Mouse (Mus musculus) midbrain, embryonic 16.5 days (tissue): ENCODE measurements around the gene Bmp2k. TPM values are rescaled to one million over a fixed set of nuclear protein-coding genes. Genes with fewer than 3 reads are reported as not detected.

Experiments
- ATAC-seq: fragments of 200-750 bp; cut with Nextera tagmentation; 2 replicates; pipeline ENCODE4 v1.8.0; 2017; ENCODE audit warnings: moderate TSS enrichment
- H3K27ac ChIP-seq: fragments of 300-500 bp; sonication (generic); 2 replicates; pipeline ENCODE4 v1.5.1; 2014; ENCODE audit warnings: mild to moderate bottlenecking, low read length, mixed read lengths
- H3K27me3 ChIP-seq: fragments of 300-500 bp; sonication (generic); 2 replicates; pipeline ENCODE4 v1.6.1; 2014; ENCODE audit warnings: low read depth, low read length, mixed read lengths; ENCODE audit not compliant: control insufficient read depth, insufficient read depth
- H3K36me3 ChIP-seq: fragments of 300-500 bp; sonication (generic); 2 replicates; pipeline ENCODE4 v1.6.1; 2014; ENCODE audit warnings: mild to moderate bottlenecking, low read length, moderate library complexity, mixed read lengths; ENCODE audit not compliant: control insufficient read depth, insufficient read depth
- H3K4me1 ChIP-seq: fragments of 300-500 bp; sonication (generic); 2 replicates; pipeline ENCODE4 v1.6.1; 2014; ENCODE audit warnings: mild to moderate bottlenecking, low read length, mixed read lengths; ENCODE audit not compliant: control insufficient read depth, insufficient read depth
- H3K4me2 ChIP-seq: fragments of 300-500 bp; sonication (generic); 2 replicates; pipeline ENCODE4 v1.6.1; 2014; ENCODE audit warnings: mild to moderate bottlenecking, low read length, mixed read lengths
- H3K4me3 ChIP-seq: fragments of 300-500 bp; sonication (generic); 2 replicates; pipeline ENCODE4 v1.5.1; 2014; ENCODE audit warnings: low read depth, mild to moderate bottlenecking, low read length, moderate library complexity, mixed read lengths
- H3K9ac ChIP-seq: fragments of 300-500 bp; sonication (generic); 2 replicates; pipeline ENCODE4 v1.6.1; 2014; ENCODE audit warnings: low read depth, low read length, mixed read lengths
- H3K9me3 ChIP-seq: fragments of 300-500 bp; sonication (generic); replicated peaks from 2 replicates; pipeline ENCODE4 v1.6.1; 2014; ENCODE audit warnings: mild to moderate bottlenecking, low read length, mixed read lengths; ENCODE audit not compliant: control insufficient read depth, poor library complexity, severe bottlenecking
- WGBS: fragments of 180-500 bp; shearing (Covaris S2); extraction: QIAGEN DNeasy Blood & Tissue Kit; methylation state at CpG from one replicate; pipeline ENCODE4 v1.1.7; 2014; 5-methylcytosine and 5-hydroxymethylcytosine counted together
- polyA plus RNA-seq: library from polyadenylated mRNA; unstranded; fragments of >200 nt; fragmentation: Nextera tagmentation; extraction: Ambion mirVana; gene quantifications from 2 replicates; pipeline ENCODE4 v1.2.1, GENCODE M21; 2015

Bmp2k gene
- polyA plus RNA-seq, 1 experiment from 2014 or later = 8.3 TPM

GRCm38 (mm10) chr5:96980008-96980634 lies 17.4 kb upstream of the Bmp2k start:
- 21% methylated on average over 15 of the region's 15 CpGs for WGBS
- Histone ChIP-seq H3K4me1 (peaks cover 4% of the 10 kb centered on the region; the same call in 1 of the 2 replicates), H3K27ac (no peak overlapping the region), H3K36me3 (no peaks in the 10 kb centered on the region), H3K4me2 (peak overlapping the region; percentile 12; the same call in 1 of the 2 replicates), H3K9ac (no peak overlapping the region), H3K9me3 (no peaks in the 10 kb centered on the region), H3K27me3 (no peaks in the 10 kb centered on the region), H3K4me3 (no peak overlapping the region)
- ATAC-seq = peak; percentile 60; the same call in 1 of the 2 replicates

DNA sequence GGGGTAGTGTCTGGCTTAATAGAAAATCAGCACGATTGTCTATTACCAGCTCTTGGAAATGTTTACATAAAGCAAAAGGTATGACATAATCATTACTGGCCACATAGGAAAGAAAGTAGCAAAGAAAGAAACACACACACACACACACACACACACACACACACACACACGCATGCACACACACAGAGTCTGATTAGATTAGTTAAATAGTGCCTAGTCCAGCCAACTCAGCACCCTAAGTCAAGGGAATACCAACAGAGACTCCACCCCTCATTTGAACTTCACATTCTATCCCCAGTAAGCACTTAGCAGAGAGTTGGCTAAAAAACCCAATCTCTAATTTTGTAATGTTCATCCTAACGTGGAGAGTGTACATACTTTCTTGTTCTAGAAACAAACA lies 15.5 kb upstream of the Bmp2k start:
- 81% methylated on average over 3 of the region's 3 CpGs for WGBS
- Histone ChIP-seq H3K4me1 (peaks cover 4% of the 10 kb centered on the region; the same call in 1 of the 2 replicates), H3K36me3 (no peaks in the 10 kb centered on the region), H3K9ac (no peak overlapping the region), H3K4me2 (no peak overlapping the region), H3K9me3 (no peaks in the 10 kb centered on the region), H3K27me3 (no peaks in the 10 kb centered on the region), H3K27ac (no peak overlapping the region), H3K4me3 (no peak overlapping the region)
- ATAC-seq = no peak

DNA sequence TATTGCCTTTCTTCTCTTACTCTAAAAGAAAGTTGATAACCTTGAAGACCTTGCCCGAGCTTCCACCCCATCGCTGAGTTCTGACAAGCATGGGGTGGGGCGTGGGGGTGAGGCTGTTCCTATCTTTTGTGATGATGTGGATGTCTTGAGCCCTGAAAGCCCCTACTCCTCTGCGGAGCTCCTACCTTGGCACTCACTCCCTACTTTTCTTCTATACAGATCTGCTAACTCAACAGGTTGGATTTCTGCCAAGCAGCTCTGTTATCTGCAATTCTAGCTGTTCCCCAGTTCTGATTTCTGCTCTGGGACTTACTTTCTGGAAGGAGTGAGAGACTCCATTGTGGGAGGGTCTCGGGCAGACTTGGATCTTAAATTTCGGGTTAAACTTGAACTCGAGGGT lies 14.3 kb upstream of the Bmp2k start:
- WGBS = 86% methylated on average over 7 of the region's 7 CpGs
- H3K9ac ChIP-seq = no peak overlapping the region
- no peaks in the 10 kb centered on the region for H3K27me3 ChIP-seq

DNA sequence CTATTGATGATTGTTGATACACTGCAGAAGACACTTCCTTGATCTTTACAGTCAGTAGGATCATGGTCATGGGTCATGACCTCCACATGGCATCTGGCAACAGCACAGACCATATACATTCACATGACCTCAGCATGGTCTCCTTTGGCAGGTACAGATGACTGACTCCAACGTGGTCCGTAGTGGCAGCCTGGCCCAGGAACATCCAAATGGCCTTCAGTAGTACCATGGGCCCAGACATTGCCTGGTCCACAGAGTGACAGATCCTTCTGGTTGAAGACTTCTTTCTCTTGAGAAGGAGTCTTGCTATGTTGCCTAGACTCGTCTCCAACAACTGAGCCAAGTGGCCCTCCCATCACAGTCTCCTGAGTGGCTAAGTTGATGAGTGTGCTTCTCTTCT lies 10.6 kb upstream of the Bmp2k start:
- ATAC-seq = no peak
- no peak overlapping the region for H3K9ac ChIP-seq
- H3K4me3 ChIP-seq = no peak overlapping the region
- no peak overlapping the region for H3K4me2 ChIP-seq
- H3K4me1 ChIP-seq = no peaks in the 10 kb centered on the region
- H3K27me3 ChIP-seq = no peaks in the 10 kb centered on the region
- WGBS = 88% methylated on average over 3 of the region's 3 CpGs
- H3K27ac ChIP-seq = no peak overlapping the region
- no peaks in the 10 kb centered on the region for H3K9me3 ChIP-seq
- H3K36me3 ChIP-seq = no peaks in the 10 kb centered on the region

More for the DNA sequence above, 14.3 kb upstream of the Bmp2k start:
- H3K27ac ChIP-seq = no peak overlapping the region
- H3K9me3 ChIP-seq = no peaks in the 10 kb centered on the region
- no peaks in the 10 kb centered on the region for H3K36me3 ChIP-seq
- ATAC-seq = no peak
- H3K4me1 ChIP-seq = peaks cover 4% of the 10 kb centered on the region; the same call in 1 of the 2 replicates
- H3K4me2 ChIP-seq = no peak overlapping the region
- H3K4me3 ChIP-seq = no peak overlapping the region

DNA sequence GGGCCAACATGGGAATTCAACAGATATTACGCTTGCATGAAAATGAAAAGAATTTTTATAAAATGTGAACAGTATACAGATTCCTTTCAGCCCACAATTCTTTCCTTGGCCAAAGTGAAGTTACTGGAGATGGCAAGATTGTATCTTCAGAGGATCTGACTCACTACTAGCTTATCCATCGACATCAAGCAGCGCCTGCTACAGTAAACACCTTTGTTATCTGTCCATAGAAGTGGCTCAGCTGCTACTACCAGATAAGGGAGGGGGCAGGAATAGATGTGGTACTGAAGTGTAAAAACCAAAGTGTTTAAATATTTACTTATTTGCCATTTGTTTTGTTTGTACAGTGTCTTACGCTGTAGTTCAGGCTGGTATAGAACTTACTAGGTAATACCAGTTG lies 8.6 kb upstream of the Bmp2k start:
- no peak overlapping the region for H3K4me3 ChIP-seq
- H3K36me3 ChIP-seq = no peaks in the 10 kb centered on the region
- H3K9me3 ChIP-seq = no peaks in the 10 kb centered on the region
- H3K27ac ChIP-seq = no peak overlapping the region
- H3K9ac ChIP-seq = no peak overlapping the region
- no peak for ATAC-seq
- 88% methylated on average over 4 of the region's 4 CpGs for WGBS
- no peak overlapping the region for H3K4me2 ChIP-seq
- no peaks in the 10 kb centered on the region for H3K4me1 ChIP-seq
- no peaks in the 10 kb centered on the region for H3K27me3 ChIP-seq

DNA sequence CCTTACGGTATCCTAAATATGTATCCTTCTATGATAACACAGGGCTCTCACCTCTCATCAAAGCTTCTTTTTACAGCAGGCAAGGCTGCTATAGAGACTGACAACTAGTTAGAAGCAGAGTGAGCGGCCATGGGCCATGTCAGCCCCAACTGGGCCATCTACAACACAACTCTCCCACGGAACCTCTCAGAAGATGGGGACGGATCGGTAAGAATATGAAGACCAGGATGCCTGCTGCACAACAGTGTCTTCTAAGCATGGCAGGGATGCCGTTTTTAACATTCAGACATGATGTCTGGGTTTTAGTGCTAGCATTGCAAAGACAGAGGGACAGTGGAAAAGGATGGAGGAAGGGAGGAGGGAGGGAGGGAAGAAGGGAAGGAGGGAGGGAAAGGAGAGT lies 6.3 kb upstream of the Bmp2k start:
- Histone ChIP-seq H3K9ac (no peak overlapping the region), H3K27ac (no peak overlapping the region), H3K27me3 (no peaks in the 10 kb centered on the region), H3K4me2 (no peak overlapping the region), H3K36me3 (no peaks in the 10 kb centered on the region), H3K9me3 (no peaks in the 10 kb centered on the region), H3K4me1 (peaks cover under 1% of the 10 kb centered on the region), H3K4me3 (no peak overlapping the region)
- no peak for ATAC-seq
- WGBS = 92% methylated on average over 6 of the region's 6 CpGs

DNA sequence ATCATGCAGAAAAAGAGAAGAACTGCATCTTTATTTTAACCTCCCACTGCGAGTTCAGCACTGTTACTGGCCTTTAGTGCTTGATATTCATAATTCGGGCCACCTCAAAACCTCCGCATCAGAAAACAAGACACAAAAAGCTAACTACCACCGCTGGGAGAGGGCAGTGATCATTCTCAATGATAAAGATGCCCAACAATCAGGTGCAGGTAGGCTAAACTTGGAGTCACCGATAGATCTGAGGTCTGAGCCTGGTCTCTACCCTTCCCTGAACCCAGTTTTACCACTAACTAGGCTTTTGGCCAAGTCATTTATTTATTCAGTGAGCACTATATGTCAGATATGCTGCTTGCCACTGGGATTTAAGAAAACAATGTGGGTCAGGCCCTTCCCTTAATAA lies 4.8 kb upstream of the Bmp2k start:
- H3K27ac ChIP-seq = no peak overlapping the region
- 90% methylated on average over 5 of the region's 5 CpGs for WGBS
- no peak overlapping the region for H3K4me2 ChIP-seq
- no peaks in the 10 kb centered on the region for H3K9me3 ChIP-seq
- H3K27me3 ChIP-seq = no peaks in the 10 kb centered on the region
- H3K4me1 ChIP-seq = peaks cover 6% of the 10 kb centered on the region
- no peak for ATAC-seq
- no peaks in the 10 kb centered on the region for H3K36me3 ChIP-seq
- no peak overlapping the region for H3K4me3 ChIP-seq
- no peak overlapping the region for H3K9ac ChIP-seq

- WGBS = 80% methylated on average over 8 of the region's 8 CpGs
- Histone ChIP-seq H3K4me2 (no peak overlapping the region), H3K4me3 (no peak overlapping the region), H3K27ac (no peak overlapping the region), H3K4me1 (peaks cover 6% of the 10 kb centered on the region), H3K9ac (no peak overlapping the region), H3K9me3 (no peaks in the 10 kb centered on the region), H3K27me3 (no peaks in the 10 kb centered on the region), H3K36me3 (no peaks in the 10 kb centered on the region)
- ATAC-seq = no peak
These were observed 4.4 kb upstream of the Bmp2k start for GRCm38 (mm10) chr5:96993057-96993456.

GRCm38 (mm10) chr5:96995791-96996190 lies 1.7 kb upstream of the Bmp2k start:
- H3K27me3 ChIP-seq = no peaks in the 10 kb centered on the region
- no peaks in the 10 kb centered on the region for H3K36me3 ChIP-seq
- H3K9me3 ChIP-seq = no peaks in the 10 kb centered on the region
- H3K4me3 ChIP-seq = no peak overlapping the region
- H3K27ac ChIP-seq = no peak overlapping the region
- 77% methylated on average over 5 of the region's 5 CpGs for WGBS
- no peak for ATAC-seq
- no peak overlapping the region for H3K4me2 ChIP-seq
- no peak overlapping the region for H3K9ac ChIP-seq
- peaks cover 16% of the 10 kb centered on the region for H3K4me1 ChIP-seq
